Mouse (Mus musculus): ENCODE data around the gene Adam12.
A peak's percentile ranks its signal among the peaks of the same experiment; 100 is the strongest.

Adam12 gene

GRCm38 (mm10) chr7:134224741-134225612 lies 7.0 kb downstream of the Adam12 start:
- peak; percentile 34 for DNase-seq (ENCODE audit: low read depth, low spot score)

- DNase-seq (ENCODE audit: low read depth, low spot score), result peak; percentile 12
Observed at GRCm38 (mm10) chr7:134224421-134224740, 7.6 kb downstream of the Adam12 start.

GRCm38 (mm10) chr7:134223444-134224161 lies 8.3 kb downstream of the Adam12 start:
- DNase-seq (ENCODE audit: low read depth, low spot score), result peak; percentile 67

- no peak for DNase-seq (ENCODE audit: low read depth, low spot score)
Observed at GRCm38 (mm10) chr7:134207956-134208355, 24.0 kb downstream of the Adam12 start.

- no peak for DNase-seq (ENCODE audit: low read depth, low spot score)
Observed at GRCm38 (mm10) chr7:134193089-134193488, 38.9 kb downstream of the Adam12 start.

- DNase-seq (ENCODE audit: low read depth, low spot score), result no peak
Observed at GRCm38 (mm10) chr7:134190101-134190500, 41.8 kb downstream of the Adam12 start.

GRCm38 (mm10) chr7:134188565-134188964 lies 43.4 kb downstream of the Adam12 start:
- no peak for DNase-seq (ENCODE audit: low read depth, low spot score)

GRCm38 (mm10) chr7:134187946-134188345 lies 44.0 kb downstream of the Adam12 start:
- no peak for DNase-seq (ENCODE audit: low read depth, low spot score)

GRCm38 (mm10) chr7:134186497-134186896 lies 45.4 kb downstream of the Adam12 start:
- no peak for DNase-seq (ENCODE audit: low read depth, low spot score)

- no peak for DNase-seq (ENCODE audit: low read depth, low spot score)
Observed at GRCm38 (mm10) chr7:134185751-134186150, 46.2 kb downstream of the Adam12 start.

- DNase-seq (ENCODE audit: low read depth, low spot score), result no peak
Observed at GRCm38 (mm10) chr7:134181717-134182116, 50.2 kb downstream of the Adam12 start.

GRCm38 (mm10) chr7:134181056-134181455 lies 50.9 kb downstream of the Adam12 start:
- no peak for DNase-seq (ENCODE audit: low read depth, low spot score)

GRCm38 (mm10) chr7:134177051-134177450 lies 54.9 kb downstream of the Adam12 start:
- no peak for DNase-seq (ENCODE audit: low read depth, low spot score)

GRCm38 (mm10) chr7:134175201-134175600 lies 56.7 kb downstream of the Adam12 start:
- DNase-seq (ENCODE audit: low read depth, low spot score), result no peak

GRCm38 (mm10) chr7:134173442-134174090 lies 58.4 kb downstream of the Adam12 start:
- no peak for DNase-seq (ENCODE audit: low read depth, low spot score)

- DNase-seq (ENCODE audit: low read depth, low spot score), result no peak
Observed at GRCm38 (mm10) chr7:134170180-134170910, 61.6 kb downstream of the Adam12 start.

GRCm38 (mm10) chr7:134169780-134170179 lies 62.2 kb downstream of the Adam12 start:
- DNase-seq (ENCODE audit: low read depth, low spot score), result no peak

GRCm38 (mm10) chr7:134167586-134167985 lies 64.4 kb downstream of the Adam12 start:
- no peak for DNase-seq (ENCODE audit: low read depth, low spot score)

- peak; percentile 16 for DNase-seq (ENCODE audit: low read depth, low spot score)
Observed at GRCm38 (mm10) chr7:134163751-134164150, 68.2 kb downstream of the Adam12 start.

- DNase-seq (ENCODE audit: low read depth, low spot score), result no peak
Observed at GRCm38 (mm10) chr7:134162886-134163285, 69.1 kb downstream of the Adam12 start.

GRCm38 (mm10) chr7:134159608-134160007 lies 72.3 kb downstream of the Adam12 start:
- DNase-seq (ENCODE audit: low read depth, low spot score), result no peak

GRCm38 (mm10) chr7:134151330-134151729 lies 80.6 kb downstream of the Adam12 start:
- DNase-seq (ENCODE audit: low read depth, low spot score), result no peak

Data from ES-CJ7 (cell line).